Mouse (Mus musculus) spleen, postnatal 14 days (tissue): ENCODE data around the gene Ddx10.
"Not testable (repeated sequence)": the region's sequence is repeated elsewhere in the genome, so short reads cannot be mapped to it uniquely, and the experiment has no call there.

Experiments
- DNase-seq, 2 experiments: peaks; one replicate each; pipeline ENCODE4 v3.0.0; 2021 to 2022; ENCODE audit warnings: low spot score in 2 of 2

Ddx10 gene

DNA sequence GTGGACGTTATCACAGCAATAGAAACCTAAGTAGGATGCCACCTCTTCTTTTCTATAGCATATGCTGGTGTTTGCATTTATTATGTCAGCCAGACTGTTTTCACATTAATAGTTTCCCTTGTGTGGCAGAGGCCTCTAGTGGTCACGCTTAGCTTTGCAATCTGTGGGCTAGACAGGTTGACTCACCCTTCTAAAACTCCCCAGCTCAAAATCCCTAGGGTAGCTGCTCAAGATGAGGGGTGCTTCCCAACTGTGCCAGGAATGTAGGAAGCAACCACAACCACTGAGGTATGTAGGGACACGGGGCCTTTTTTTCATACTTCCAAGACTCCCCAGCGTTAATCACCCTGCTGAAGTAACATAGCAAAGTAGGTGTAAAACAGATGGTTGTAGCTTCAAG lies 103.6 kb downstream of the Ddx10 start:
- DNase-seq = peak in 1 of 2 experiments; percentile 7

DNA sequence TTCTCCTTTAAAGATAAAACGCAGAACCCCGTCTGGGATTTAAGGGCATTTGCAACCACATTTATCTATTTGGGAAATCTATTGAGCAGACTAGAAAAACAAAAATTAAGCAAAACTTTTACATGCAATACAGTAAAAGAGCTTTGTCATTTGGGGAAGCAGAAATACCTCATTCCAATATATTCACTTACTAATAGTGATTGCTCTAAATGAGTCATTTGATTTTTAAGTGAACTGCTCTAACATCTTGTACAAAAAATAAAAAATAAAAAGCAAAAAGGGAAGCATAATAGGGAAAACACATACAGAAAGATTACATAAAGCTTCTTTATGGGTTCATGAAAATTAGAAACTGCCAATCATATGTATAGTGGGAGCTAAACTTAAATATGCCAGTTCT lies 104.3 kb downstream of the Ddx10 start:
- no peak for DNase-seq

DNA sequence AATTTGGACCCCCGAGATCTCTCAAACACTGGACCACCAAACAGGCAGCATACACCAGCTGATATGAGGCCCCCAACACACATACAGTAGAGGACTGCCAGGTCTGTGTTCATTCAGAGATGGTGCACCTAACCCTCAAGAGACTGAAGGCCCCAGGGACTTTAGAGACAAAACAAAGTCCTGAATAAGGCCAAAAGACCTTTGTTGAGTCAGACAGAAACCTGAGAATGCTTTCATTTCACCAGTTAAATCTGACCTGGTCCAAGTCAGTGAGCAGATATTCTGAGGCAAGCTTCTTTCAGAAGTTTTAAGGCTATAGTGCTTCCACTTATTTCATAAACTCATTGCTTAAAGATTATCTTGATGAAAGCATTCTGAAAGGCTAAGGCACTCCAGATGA lies 105.4 kb downstream of the Ddx10 start:
- not testable (repeated sequence) for DNase-seq

DNA sequence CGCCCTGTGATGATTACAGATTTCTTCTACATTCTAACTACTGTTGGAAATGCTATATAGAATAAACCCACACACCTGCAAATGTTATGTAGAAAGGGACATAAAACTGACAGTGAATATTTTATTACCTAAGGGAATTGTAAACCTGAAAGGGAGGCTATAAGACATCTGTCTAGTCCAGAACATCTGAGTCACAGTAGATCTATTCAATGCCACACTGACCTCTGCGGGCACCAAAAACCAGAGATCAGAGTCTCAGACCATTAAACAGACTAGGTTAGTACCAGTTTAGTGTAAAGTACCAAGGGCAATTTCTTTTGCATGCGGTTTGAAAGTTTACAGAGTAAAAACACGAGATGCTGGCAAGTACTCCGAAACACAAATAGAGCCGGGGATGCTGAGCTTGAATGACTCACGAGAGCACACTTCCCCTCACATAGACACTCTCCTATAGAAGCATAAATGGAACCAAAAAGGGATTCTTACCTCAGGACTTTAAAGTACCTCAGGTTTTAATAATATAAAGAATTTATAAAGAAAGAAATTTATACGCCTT lies 107.2 kb downstream of the Ddx10 start:
- no peak for DNase-seq

GRCm38 (mm10) chr9:53132826-53133225 lies 115.0 kb downstream of the Ddx10 start:
- DNase-seq = no peak

GRCm38 (mm10) chr9:53130460-53130859 lies 117.4 kb downstream of the Ddx10 start:
- DNase-seq = no peak

GRCm38 (mm10) chr9:53101103-53101502 lies 146.8 kb downstream of the Ddx10 start:
- no peak for DNase-seq

DNA sequence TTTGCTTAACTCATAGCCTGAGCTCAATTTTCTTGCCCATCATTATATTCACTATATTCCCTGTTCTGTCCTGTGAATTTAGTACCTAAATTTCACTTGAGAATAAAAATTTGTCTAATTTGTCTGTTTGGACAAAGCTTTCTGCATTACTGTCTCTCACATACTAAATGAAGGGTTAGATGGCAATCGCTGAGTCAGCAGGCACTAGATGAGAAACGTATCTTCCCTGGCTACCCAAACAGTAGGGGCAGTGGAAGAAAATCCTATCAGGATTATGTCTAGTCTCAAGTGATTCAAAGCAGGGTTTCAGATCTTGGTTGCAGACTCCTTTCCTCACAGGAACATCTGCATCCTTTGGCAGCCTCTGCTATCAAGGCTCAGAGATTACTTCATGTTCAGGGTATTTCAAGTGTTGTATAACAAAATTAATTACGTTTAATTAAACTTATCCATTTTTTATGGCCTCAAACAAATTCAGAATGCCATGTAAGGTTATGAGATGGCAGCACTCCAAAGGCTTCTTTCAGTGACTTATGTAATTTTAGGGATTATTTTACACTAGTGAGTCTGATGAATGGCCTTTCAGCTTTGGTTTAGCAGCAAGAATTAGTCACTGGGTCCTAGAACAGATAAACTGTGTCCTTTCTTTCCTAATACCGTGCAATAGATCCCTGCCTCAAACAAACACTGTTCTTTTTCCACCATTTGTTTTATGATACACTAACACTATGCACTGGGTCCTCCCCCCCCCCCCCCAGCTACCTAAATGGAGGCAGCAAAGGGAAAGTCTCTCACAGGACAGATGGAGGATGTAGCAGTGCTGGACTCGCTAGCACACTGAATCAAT lies 152.3 kb downstream of the Ddx10 start:
- DNase-seq = no peak

DNA sequence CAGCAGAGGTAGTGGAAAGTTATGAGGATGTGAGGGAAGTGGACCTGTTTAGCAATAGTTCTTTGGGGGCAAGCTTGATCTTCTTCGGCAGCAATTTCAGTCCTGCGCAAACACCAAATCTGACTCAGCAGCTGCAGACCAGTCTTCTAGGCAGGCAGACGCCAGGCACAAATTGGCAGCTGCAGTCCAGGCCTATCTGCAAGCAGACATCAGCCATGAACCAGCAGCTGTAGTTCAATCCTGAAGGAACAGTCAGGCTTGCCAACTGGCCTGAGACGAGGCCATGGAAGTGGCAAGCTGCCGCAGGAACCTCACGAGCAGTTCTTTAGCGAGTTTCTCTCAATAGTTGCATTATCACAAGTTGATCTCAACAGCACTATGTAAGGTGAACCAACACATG lies 153.3 kb downstream of the Ddx10 start:
- no peak for DNase-seq

- no peak for DNase-seq
Measured at GRCm38 (mm10) chr9:53077626-53078025, 170.2 kb downstream of the Ddx10 start.

- DNase-seq = no peak
Measured at GRCm38 (mm10) chr9:53075931-53076330, 171.9 kb downstream of the Ddx10 start.

- DNase-seq = no peak
Measured at GRCm38 (mm10) chr9:53074443-53074842, 173.4 kb downstream of the Ddx10 start.

GRCm38 (mm10) chr9:53073576-53074112 lies 174.2 kb downstream of the Ddx10 start:
- no peak for DNase-seq

GRCm38 (mm10) chr9:53072088-53072487 lies 175.8 kb downstream of the Ddx10 start:
- DNase-seq = no peak

GRCm38 (mm10) chr9:53070875-53071524 lies 176.9 kb downstream of the Ddx10 start:
- no peak for DNase-seq

- DNase-seq = no peak
Measured at GRCm38 (mm10) chr9:53068166-53068565, 179.7 kb downstream of the Ddx10 start.

DNA sequence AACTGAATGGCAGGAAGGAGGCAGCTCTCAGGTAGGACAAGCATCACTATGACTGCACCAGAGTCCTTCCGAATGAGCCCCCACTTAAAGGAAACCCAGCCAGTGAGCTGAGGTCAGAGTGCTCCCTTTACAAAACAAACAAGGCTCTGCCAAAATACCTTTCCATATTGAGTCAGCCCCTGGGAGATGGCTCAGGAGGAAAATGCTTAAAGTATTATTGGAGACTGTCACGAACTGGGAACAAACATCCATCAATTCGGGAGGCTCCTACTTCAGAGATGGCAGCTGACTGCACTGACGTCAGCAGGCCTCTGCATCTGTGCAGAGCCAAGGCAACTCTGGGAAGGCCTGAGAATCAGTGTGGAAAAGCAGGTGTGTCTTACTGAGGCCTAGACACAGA lies 181.4 kb downstream of the Ddx10 start:
- no peak for DNase-seq

GRCm38 (mm10) chr9:53065028-53065427 lies 182.8 kb downstream of the Ddx10 start:
- DNase-seq = no peak

DNA sequence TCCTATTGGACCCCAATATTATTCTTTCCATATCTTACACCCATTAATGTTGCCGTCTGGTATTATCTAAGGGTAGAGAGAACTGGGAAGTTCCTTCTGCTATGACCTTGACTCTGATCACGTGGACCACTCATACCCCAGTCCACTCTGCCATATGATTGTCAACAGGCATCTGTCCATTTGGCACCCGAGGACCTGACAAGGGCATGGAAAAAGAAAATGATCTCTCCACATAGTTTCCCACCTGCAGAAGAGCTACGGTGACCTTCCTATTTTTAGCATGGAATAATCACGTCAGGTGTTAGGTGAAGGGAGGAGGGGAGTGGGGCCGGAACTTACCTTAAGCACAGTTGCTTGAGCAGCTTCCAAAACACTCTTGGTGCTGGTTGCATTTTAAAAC lies 183.3 kb downstream of the Ddx10 start:
- DNase-seq = no peak

DNA sequence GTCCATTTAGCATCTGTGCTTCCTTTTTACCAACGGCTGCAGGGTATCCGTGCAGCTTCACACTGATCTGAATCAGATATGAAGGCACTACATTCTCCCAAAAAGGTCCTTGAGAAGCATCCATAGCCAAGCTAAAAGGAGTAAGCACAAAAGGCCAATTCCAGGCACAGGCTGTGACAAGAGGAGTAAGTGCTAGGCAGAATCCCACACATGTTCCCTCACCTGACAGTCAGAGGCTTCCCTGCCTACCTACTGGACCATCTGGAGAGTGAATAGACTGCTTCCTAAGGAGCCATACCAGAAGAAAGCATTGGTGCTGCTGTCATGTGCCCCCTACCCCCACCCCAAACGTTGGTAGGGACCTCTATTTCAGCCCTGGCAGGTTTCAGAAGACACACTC lies 192.5 kb downstream of the Ddx10 start:
- no peak for DNase-seq
